Mouse (Mus musculus) midbrain, embryonic 16.5 days (tissue): ENCODE data around the gene Slc51a. TPM values are rescaled to one million over a fixed set of nuclear protein-coding genes. Genes with fewer than 3 reads are reported as not detected.

Experiments used
- ATAC-seq: fragments of 200-750 bp; cut with Nextera tagmentation; 2 replicates; pipeline ENCODE4 v1.8.0; 2017; ENCODE audit warnings: moderate TSS enrichment
- H3K27ac ChIP-seq: fragments of 300-500 bp; sonication (generic); 2 replicates; pipeline ENCODE4 v1.5.1; 2014; ENCODE audit warnings: mild to moderate bottlenecking, low read length, mixed read lengths
- H3K27me3 ChIP-seq: fragments of 300-500 bp; sonication (generic); 2 replicates; pipeline ENCODE4 v1.6.1; 2014; ENCODE audit warnings: low read depth, low read length, mixed read lengths; ENCODE audit not compliant: control insufficient read depth, insufficient read depth
- H3K36me3 ChIP-seq: fragments of 300-500 bp; sonication (generic); 2 replicates; pipeline ENCODE4 v1.6.1; 2014; ENCODE audit warnings: mild to moderate bottlenecking, low read length, moderate library complexity, mixed read lengths; ENCODE audit not compliant: control insufficient read depth, insufficient read depth
- H3K4me1 ChIP-seq: fragments of 300-500 bp; sonication (generic); 2 replicates; pipeline ENCODE4 v1.6.1; 2014; ENCODE audit warnings: mild to moderate bottlenecking, low read length, mixed read lengths; ENCODE audit not compliant: control insufficient read depth, insufficient read depth
- H3K4me2 ChIP-seq: fragments of 300-500 bp; sonication (generic); 2 replicates; pipeline ENCODE4 v1.6.1; 2014; ENCODE audit warnings: mild to moderate bottlenecking, low read length, mixed read lengths
- H3K4me3 ChIP-seq: fragments of 300-500 bp; sonication (generic); 2 replicates; pipeline ENCODE4 v1.5.1; 2014; ENCODE audit warnings: low read depth, mild to moderate bottlenecking, low read length, moderate library complexity, mixed read lengths
- H3K9ac ChIP-seq: fragments of 300-500 bp; sonication (generic); 2 replicates; pipeline ENCODE4 v1.6.1; 2014; ENCODE audit warnings: low read depth, low read length, mixed read lengths
- H3K9me3 ChIP-seq: fragments of 300-500 bp; sonication (generic); replicated peaks from 2 replicates; pipeline ENCODE4 v1.6.1; 2014; ENCODE audit warnings: mild to moderate bottlenecking, low read length, mixed read lengths; ENCODE audit not compliant: control insufficient read depth, poor library complexity, severe bottlenecking
- WGBS: fragments of 180-500 bp; shearing (Covaris S2); extraction: QIAGEN DNeasy Blood & Tissue Kit; methylation state at CpG from one replicate; pipeline ENCODE4 v1.1.7; 2014; 5-methylcytosine and 5-hydroxymethylcytosine counted together
- polyA plus RNA-seq: library from polyadenylated mRNA; unstranded; fragments of >200 nt; fragmentation: Nextera tagmentation; extraction: Ambion mirVana; gene quantifications from 2 replicates; pipeline ENCODE4 v1.2.1, GENCODE M21; 2015

Gene Slc51a
- polyA plus RNA-seq, 1 experiment from 2014 or later: 0.08 TPM

- Histone ChIP-seq H3K4me1 (no peaks in the 10 kb centered on the region), H3K9me3 (no peaks in the 10 kb centered on the region), H3K27ac (no peak overlapping the region), H3K9ac (no peak overlapping the region), H3K27me3 (no peaks in the 10 kb centered on the region), H3K36me3 (no peaks in the 10 kb centered on the region), H3K4me3 (no peak overlapping the region), H3K4me2 (no peak overlapping the region)
- WGBS: 50% methylated on average over 7 of the region's 7 CpGs
- ATAC-seq: no peak
Observed at GRCm38 (mm10) chr16:32484431-32484871, 3.2 kb downstream of the Slc51a start.

- Histone ChIP-seq H3K27ac (no peak overlapping the region), H3K9me3 (no peaks in the 10 kb centered on the region), H3K27me3 (no peaks in the 10 kb centered on the region), H3K36me3 (no peaks in the 10 kb centered on the region), H3K9ac (no peak overlapping the region), H3K4me2 (no peak overlapping the region), H3K4me1 (no peaks in the 10 kb centered on the region), H3K4me3 (no peak overlapping the region)
- no peak for ATAC-seq
- WGBS: 80% methylated on average over 2 of the region's 2 CpGs
Observed at GRCm38 (mm10) chr16:32479415-32479814, 8.3 kb downstream of the Slc51a start.

- no peaks in the 10 kb centered on the region for H3K4me1 ChIP-seq
- no peak overlapping the region for H3K9ac ChIP-seq
- WGBS: 89% methylated on average over 6 of the region's 6 CpGs
- H3K4me2 ChIP-seq: no peak overlapping the region
- no peaks in the 10 kb centered on the region for H3K9me3 ChIP-seq
- ATAC-seq: no peak
- peaks cover 4% of the 10 kb centered on the region; the same call in 1 of the 2 replicates for H3K36me3 ChIP-seq
- H3K4me3 ChIP-seq: no peak overlapping the region
- H3K27me3 ChIP-seq: no peaks in the 10 kb centered on the region
- no peak overlapping the region for H3K27ac ChIP-seq
Observed at GRCm38 (mm10) chr16:32477315-32477714, 10.4 kb downstream of the Slc51a start.

GRCm38 (mm10) chr16:32472276-32473015, 15.2 kb downstream of the Slc51a start:
- Histone ChIP-seq H3K9me3 (no peaks in the 10 kb centered on the region), H3K4me1 (no peaks in the 10 kb centered on the region), H3K4me3 (no peak overlapping the region), H3K9ac (no peak overlapping the region), H3K4me2 (no peak overlapping the region), H3K27ac (no peak overlapping the region), H3K36me3 (peaks cover 22% of the 10 kb centered on the region), H3K27me3 (no peaks in the 10 kb centered on the region)
- WGBS: 81% methylated on average over 7 of the region's 7 CpGs
- no peak for ATAC-seq

GRCm38 (mm10) chr16:32469404-32470105, 18.1 kb downstream of the Slc51a start:
- ATAC-seq: no peak
- Histone ChIP-seq H3K4me2 (no peak overlapping the region), H3K9me3 (no peaks in the 10 kb centered on the region), H3K27me3 (no peaks in the 10 kb centered on the region), H3K9ac (no peak overlapping the region), H3K4me1 (no peaks in the 10 kb centered on the region), H3K27ac (no peak overlapping the region), H3K36me3 (peaks cover 27% of the 10 kb centered on the region), H3K4me3 (no peak overlapping the region)
- 82% methylated on average over 5 of the region's 5 CpGs for WGBS

- Histone ChIP-seq H3K4me1 (no peaks in the 10 kb centered on the region), H3K4me3 (no peak overlapping the region), H3K27ac (no peak overlapping the region), H3K9ac (no peak overlapping the region), H3K36me3 (peaks cover 34% of the 10 kb centered on the region), H3K27me3 (no peaks in the 10 kb centered on the region), H3K9me3 (no peaks in the 10 kb centered on the region), H3K4me2 (no peak overlapping the region)
- no peak for ATAC-seq
- WGBS: 83% methylated on average over 3 of the region's 3 CpGs
Observed at GRCm38 (mm10) chr16:32468488-32468887, 19.2 kb downstream of the Slc51a start.

GRCm38 (mm10) chr16:32464908-32465307, 22.8 kb downstream of the Slc51a start:
- WGBS: no CpG with 5 or more reads among the region's 1 CpGs
- no peak for ATAC-seq
- peaks cover 30% of the 10 kb centered on the region for H3K36me3 ChIP-seq
- no peak overlapping the region for H3K9ac ChIP-seq
- H3K9me3 ChIP-seq: no peaks in the 10 kb centered on the region
- H3K27ac ChIP-seq: no peak overlapping the region
- H3K4me3 ChIP-seq: no peak overlapping the region
- H3K4me1 ChIP-seq: no peaks in the 10 kb centered on the region
- H3K27me3 ChIP-seq: no peaks in the 10 kb centered on the region
- H3K4me2 ChIP-seq: no peak overlapping the region

- ATAC-seq: no peak
- Histone ChIP-seq H3K4me2 (no peak overlapping the region), H3K27ac (no peak overlapping the region), H3K4me3 (no peak overlapping the region), H3K9ac (no peak overlapping the region), H3K4me1 (no peaks in the 10 kb centered on the region), H3K9me3 (no peaks in the 10 kb centered on the region), H3K36me3 (peaks cover 30% of the 10 kb centered on the region), H3K27me3 (no peaks in the 10 kb centered on the region)
- WGBS: 90% methylated on average over 2 of the region's 2 CpGs
Observed at GRCm38 (mm10) chr16:32463426-32463825, 24.3 kb downstream of the Slc51a start.

GRCm38 (mm10) chr16:32462950-32463349, 24.7 kb downstream of the Slc51a start:
- Histone ChIP-seq H3K27ac (no peak overlapping the region), H3K9ac (no peak overlapping the region), H3K36me3 (peaks cover 28% of the 10 kb centered on the region), H3K4me3 (no peak overlapping the region), H3K4me1 (no peaks in the 10 kb centered on the region), H3K27me3 (no peaks in the 10 kb centered on the region), H3K4me2 (no peak overlapping the region), H3K9me3 (no peaks in the 10 kb centered on the region)
- 94% methylated on average over 16 of the region's 16 CpGs for WGBS
- ATAC-seq: no peak
